Mouse (Mus musculus): ENCODE results near the gene Ppp1r12a.

DNA sequence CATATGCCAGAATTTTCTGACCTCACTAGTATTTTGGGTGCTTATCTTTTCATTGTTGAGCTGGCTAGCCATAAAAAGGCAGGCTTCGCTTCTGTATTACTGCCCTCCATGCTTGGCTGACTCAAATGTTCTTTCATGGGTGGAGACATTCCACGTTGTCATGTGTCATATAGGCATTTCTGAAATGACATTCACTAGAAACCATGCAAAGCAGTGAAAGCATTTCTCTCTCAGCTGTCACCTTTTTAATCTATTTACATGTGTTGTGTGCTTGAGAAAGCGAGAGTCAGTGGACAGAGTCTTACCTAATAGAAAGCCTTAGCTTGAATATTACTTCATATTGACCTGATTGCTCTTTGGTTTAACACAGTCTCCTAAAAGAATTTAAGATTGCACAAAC lies 8.8 kb downstream of the Ppp1r12a start:
- TF ChIP-seq CTCF (IDR thresholded peaks at IDR 0.05; ENCODE audit: extremely low read depth, insufficient read depth, low read length) (no peak), POLR2A (IDR thresholded peaks at IDR 0.05; ENCODE audit: extremely low read depth, insufficient read depth, low read length) (no peak)
